Mouse (Mus musculus) embryonic fibroblast, embryonic 13.5 days (primary cell): ENCODE measurements around the gene Tbce.

Experiments
- CTCF ChIP-seq: IDR thresholded peaks from 2 replicates; pipeline ENCODE4 v1.5.1; 2011; ENCODE audit warnings: mild to moderate bottlenecking, control low read depth, low read length, moderate library complexity, borderline replicate concordance; ENCODE audit not compliant: insufficient read depth
- POLR2A ChIP-seq: IDR thresholded peaks from 2 replicates; pipeline ENCODE4 v1.6.1; 2011; ENCODE audit warnings: low read depth, mild to moderate bottlenecking, control low read depth, low read length, moderate library complexity

DNA sequence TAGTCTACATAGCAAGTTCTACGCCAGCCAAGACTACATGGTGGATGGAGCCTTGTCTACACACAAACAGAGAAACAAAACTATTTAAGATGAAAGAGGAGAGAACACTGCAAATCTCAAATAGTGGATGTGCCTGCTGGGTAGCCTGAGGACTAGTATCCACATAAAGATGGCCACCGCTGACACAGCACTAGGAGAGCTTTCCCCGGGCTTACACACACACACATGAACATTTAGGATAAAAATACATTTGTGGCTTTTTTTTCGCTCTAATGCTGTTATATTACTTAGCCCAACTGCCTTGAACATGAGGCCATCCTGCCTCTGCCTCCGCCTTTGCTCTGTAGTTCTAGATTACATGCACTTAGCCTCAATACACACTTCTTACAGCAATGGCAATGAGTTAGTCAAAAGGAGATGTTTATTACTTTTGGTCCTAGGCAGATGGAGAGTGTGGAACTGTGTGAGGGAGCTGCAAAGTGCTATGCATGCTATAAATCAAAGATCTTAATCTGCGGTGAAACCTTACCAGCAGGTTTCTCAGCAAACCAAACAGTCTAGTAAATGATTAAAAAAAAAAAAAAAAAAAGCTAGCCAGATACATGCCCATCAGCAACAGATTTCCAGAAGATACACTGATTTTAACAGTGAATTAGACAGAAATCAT, 13.2 kb downstream of the Tbce start:
- TF ChIP-seq CTCF (no peak), POLR2A (no peak)
